In the genomic region with DNA sequence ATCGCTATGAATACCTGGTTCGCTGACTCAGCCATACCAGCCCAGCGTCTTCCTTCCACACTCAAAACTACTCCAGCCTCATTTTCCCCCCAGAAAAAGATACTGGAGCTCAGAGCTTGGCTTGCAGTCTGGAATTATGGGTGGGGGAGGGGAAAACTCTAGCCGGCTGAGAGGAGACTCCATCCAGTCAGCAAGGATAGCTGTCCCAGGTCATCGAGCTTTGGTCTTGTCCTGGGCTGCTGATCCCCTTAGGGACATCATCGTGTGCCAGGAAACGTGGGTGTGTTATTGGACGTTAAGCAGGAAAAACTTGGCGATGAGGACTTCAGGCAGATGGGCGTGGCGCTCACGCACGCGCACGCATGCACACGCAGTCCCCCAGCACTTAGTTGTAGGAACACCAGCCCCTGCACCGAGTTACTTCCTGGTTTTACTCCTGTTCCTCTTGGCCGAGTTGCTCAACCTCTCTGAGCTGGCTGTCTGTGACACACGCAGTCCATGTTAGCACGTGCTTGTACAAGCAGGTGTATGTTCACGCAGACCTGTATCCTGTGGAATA, we compare ENCODE assay signal across 7 mouse cellular contexts. TPM values are rescaled to one million over a fixed set of nuclear protein-coding genes. Genes with fewer than 3 reads are reported as not detected.
DNase-seq lines count a peak whose midpoint lies in the region; ATAC-seq and TF ChIP-seq lines count a peak whose summit lies in the region.

No protein-coding gene starts in this region.

- H3K4me2 ChIP-seq in hindbrain, embryonic 15.5 days = peak overlapping the region; percentile 40
- H3K4me2 ChIP-seq in stomach, embryonic 15.5 days = peak overlapping the region; percentile 95

- no peak for TF ChIP-seq CTCF in embryonic fibroblast, embryonic 13.5 days (IDR thresholded peaks at IDR 0.05; ENCODE audit: borderline replicate concordance, insufficient read depth, low read length)

- peaks cover 23% of the 10 kb centered on the region for H3K4me1 ChIP-seq in embryonic fibroblast, embryonic 13.5 days (ENCODE audit: control insufficient read depth, insufficient read depth, low read length)
- H3K4me1 ChIP-seq in hindbrain, embryonic 15.5 days (replicated peaks) = peaks cover 82% of the 10 kb centered on the region
- peaks cover 79% of the 10 kb centered on the region for H3K4me1 ChIP-seq in stomach, embryonic 15.5 days

- H3K4me3 ChIP-seq in embryonic fibroblast, embryonic 13.5 days (ENCODE audit: insufficient read depth, low read length) = no peak overlapping the region
- peak overlapping the region; percentile 10 for H3K4me3 ChIP-seq in hindbrain, embryonic 15.5 days
- peak overlapping the region; percentile 15; the same call in 1 of the 2 replicates for H3K4me3 ChIP-seq in stomach, embryonic 15.5 days (replicated peaks)

- DNase-seq in 3134 (ENCODE audit: extremely low read depth, insufficient read length, low spot score) (peak; percentile 75), A20 (ENCODE audit: low read depth, low spot score) (peak; percentile 77)
- peak; percentile 72 for DNase-seq in lung, postnatal 25 days (ENCODE audit: low spot score)
- no peak for DNase-seq in cerebellum, adult 8-10 months

- H3K9ac ChIP-seq in hindbrain, embryonic 15.5 days = no peak overlapping the region
- no peak overlapping the region for H3K9ac ChIP-seq in stomach, embryonic 15.5 days

- no peak for ATAC-seq in hindbrain, embryonic 15.5 days (ENCODE audit: low FRiP score, low read depth)
- ATAC-seq in stomach, embryonic 15.5 days (ENCODE audit: insufficient read depth, low FRiP score, low read depth) = no peak

- H3K9me3 ChIP-seq in hindbrain, embryonic 15.5 days = no peaks in the 10 kb centered on the region
- no peaks in the 10 kb centered on the region for H3K9me3 ChIP-seq in stomach, embryonic 15.5 days

- WGBS in hindbrain, embryonic 15.5 days = 3% methylated on average over 21 of the region's 21 CpGs
- 3% methylated on average over 21 of the region's 21 CpGs for WGBS in stomach, embryonic 15.5 days

- no peaks in the 10 kb centered on the region for H3K36me3 ChIP-seq in hindbrain, embryonic 15.5 days
- no peaks in the 10 kb centered on the region for H3K36me3 ChIP-seq in stomach, embryonic 15.5 days

- TF ChIP-seq POLR2A in embryonic fibroblast, embryonic 13.5 days (IDR thresholded peaks at IDR 0.05; ENCODE audit: low read depth, low read length) = peak; percentile 24; the same call in 1 of the 2 replicates

- H3K27me3 ChIP-seq in hindbrain, embryonic 15.5 days = peaks cover 37% of the 10 kb centered on the region
- peaks cover 3% of the 10 kb centered on the region; the same call in 1 of the 2 replicates for H3K27me3 ChIP-seq in stomach, embryonic 15.5 days (replicated peaks)

- H3K27ac ChIP-seq in embryonic fibroblast, embryonic 13.5 days (ENCODE audit: insufficient read depth, low read length) = peak overlapping the region; percentile 82
- no peak overlapping the region for H3K27ac ChIP-seq in hindbrain, embryonic 15.5 days (replicated peaks)
- H3K27ac ChIP-seq in stomach, embryonic 15.5 days = peak overlapping the region; percentile 67

RNA-seq across cellular contexts. Expression of a gene that starts 3.6 kb away (rescaled TPM):
- 38.3 and 45.7 TPM in 2 replicates for polyA plus RNA-seq in embryonic fibroblast, embryonic 13.5 days (2011; ENCODE audit: insufficient read length, low read depth, missing spikeins)
- polyA plus RNA-seq in hindbrain, embryonic 15.5 days (2015; fragmentation: Nextera tagmentation; extraction: Ambion mirVana) = 6.9 and 8.5 TPM in 2 replicates
- polyA plus RNA-seq in stomach, embryonic 15.5 days (2015; fragmentation: Nextera tagmentation; extraction: Ambion mirVana) = 33.6 TPM in 2 replicates

RNA-seq across cellular contexts. Expression of a gene that starts 15.5 kb away (rescaled TPM):
- polyA plus RNA-seq in embryonic fibroblast, embryonic 13.5 days (2011; ENCODE audit: insufficient read length, low read depth, missing spikeins) = 14.1 and 14.7 TPM in 2 replicates
- 38.4 and 40.9 TPM in 2 replicates for polyA plus RNA-seq in hindbrain, embryonic 15.5 days (2015; fragmentation: Nextera tagmentation; extraction: Ambion mirVana)
- polyA plus RNA-seq in stomach, embryonic 15.5 days (2015; fragmentation: Nextera tagmentation; extraction: Ambion mirVana) = 38.1 and 46.1 TPM in 2 replicates

RNA-seq across cellular contexts. Expression of a gene that starts 32.7 kb away (rescaled TPM):
- 75.8 and 89.2 TPM in 2 replicates for polyA plus RNA-seq in embryonic fibroblast, embryonic 13.5 days (2011; ENCODE audit: insufficient read length, low read depth, missing spikeins)
- polyA plus RNA-seq in hindbrain, embryonic 15.5 days (2015; fragmentation: Nextera tagmentation; extraction: Ambion mirVana) = 329 and 342 TPM in 2 replicates
- 317 and 334 TPM in 2 replicates for polyA plus RNA-seq in stomach, embryonic 15.5 days (2015; fragmentation: Nextera tagmentation; extraction: Ambion mirVana)
